Mouse (Mus musculus) bone marrow macrophage, adult 2 months (primary cell): Measurements from ENCODE around the gene Rangap1. TPM values are rescaled to one million over a fixed set of nuclear protein-coding genes. Genes with fewer than 3 reads are reported as not detected.

Experiments
- H3K27ac ChIP-seq: 2 replicates; pipeline ENCODE4 v1.5.1; 2012; ENCODE audit warnings: low read depth, low read length; ENCODE audit not compliant: insufficient read depth
- H3K4me1 ChIP-seq: 2 replicates; pipeline ENCODE4 v1.6.1; 2012; ENCODE audit warnings: low read length; ENCODE audit not compliant: control insufficient read depth, insufficient read depth
- H3K4me3 ChIP-seq: 2 replicates; pipeline ENCODE4 v1.5.1; 2012; ENCODE audit warnings: mild to moderate bottlenecking, low read length, moderate library complexity; ENCODE audit not compliant: insufficient read depth
- CTCF ChIP-seq: IDR thresholded peaks from 2 replicates; pipeline ENCODE4 v1.5.1; 2012; ENCODE audit warnings: low read depth, mild to moderate bottlenecking, low read length, moderate library complexity
- POLR2A ChIP-seq: IDR thresholded peaks from 2 replicates; pipeline ENCODE4 v1.6.1; 2012; ENCODE audit warnings: mild to moderate bottlenecking, low read depth, low read length, borderline replicate concordance
- polyA plus RNA-seq: library from polyadenylated mRNA; stranded (reverse); fragments of >200 nt; gene quantifications from 2 replicates; pipeline ENCODE4 v1.2.4, GENCODE M21; 2012; ENCODE audit not compliant: missing spikeins, insufficient read depth, insufficient read length

The Rangap1 gene
- polyA plus RNA-seq, 1 experiment = 54.7 TPM

- TF ChIP-seq POLR2A (no peak), CTCF (no peak)
- no peak overlapping the region for H3K27ac ChIP-seq
- no peak overlapping the region for H3K4me3 ChIP-seq
- H3K4me1 ChIP-seq = no peaks in the 10 kb centered on the region
Measured at GRCm38 (mm10) chr15:81700161-81700560, 45.2 kb downstream of the Rangap1 start.

DNA sequence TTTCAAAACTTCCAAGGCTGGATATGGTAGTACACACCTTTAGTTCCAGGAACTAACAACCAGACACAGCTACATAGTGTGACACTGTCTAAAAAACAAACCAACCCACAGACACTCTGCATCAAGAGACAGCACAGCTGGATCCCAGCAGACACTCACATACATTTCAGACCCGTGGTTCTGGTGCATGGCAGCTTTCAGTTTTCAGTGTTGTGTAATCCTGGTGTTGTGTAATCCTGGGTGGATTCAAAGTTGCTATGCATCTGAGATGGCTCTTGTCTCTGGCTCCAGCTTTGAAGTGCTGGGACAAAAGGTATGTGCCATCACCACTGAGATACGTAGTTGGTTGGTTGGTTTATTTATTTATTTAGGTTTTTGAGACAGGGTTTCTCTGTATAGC is 46.8 kb downstream of the Rangap1 start:
- no peak overlapping the region for H3K27ac ChIP-seq
- TF ChIP-seq CTCF = no peak
- no peak for TF ChIP-seq POLR2A

DNA sequence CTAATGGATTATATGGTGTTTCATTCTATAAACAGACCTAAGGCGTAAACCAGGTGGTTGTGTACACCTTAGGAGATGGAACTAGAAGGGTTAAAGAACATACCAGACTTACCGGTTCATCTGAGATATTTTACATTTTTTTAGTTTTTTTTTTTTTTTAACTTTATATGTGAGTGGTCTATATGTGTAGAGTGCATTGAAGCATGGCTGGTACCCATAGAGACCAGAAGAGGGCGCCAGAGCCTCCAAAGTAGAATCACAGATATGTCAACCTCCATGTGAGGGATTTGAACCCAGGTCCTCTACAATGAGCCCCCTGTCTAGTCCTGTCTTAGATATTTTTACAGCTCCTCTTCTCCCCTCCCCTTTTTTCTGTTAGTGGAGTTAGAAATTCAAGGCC is 47.5 kb downstream of the Rangap1 start:
- TF ChIP-seq CTCF (no peak), POLR2A (no peak)
- Histone ChIP-seq H3K27ac (no peak overlapping the region), H3K4me3 (no peak overlapping the region), H3K4me1 (0 out of 2 replicates have a peak, but pooled peaks cover 4% of the 10 kb centered on the region)

More for the DNA sequence above, 46.8 kb downstream of the Rangap1 start:
- no peak overlapping the region for H3K4me3 ChIP-seq
- 0 out of 2 replicates have a peak, but pooled peaks cover 4% of the 10 kb centered on the region for H3K4me1 ChIP-seq

- no peak within 1 kb of the TSS for H3K27ac ChIP-seq
- no peak within 1 kb of the TSS for H3K4me3 ChIP-seq
- TF ChIP-seq POLR2A (no peak), CTCF (no peak)
- 0 out of 2 replicates have a peak, but pooled peaks cover 4% of the 10 kb centered on the region for H3K4me1 ChIP-seq
Measured at GRCm38 (mm10) chr15:81697175-81697574, 48.2 kb downstream of the Rangap1 start, which contains the start of gene Chadl. TSS of gene Chadl (minus strand) at chr15:81697287.

DNA sequence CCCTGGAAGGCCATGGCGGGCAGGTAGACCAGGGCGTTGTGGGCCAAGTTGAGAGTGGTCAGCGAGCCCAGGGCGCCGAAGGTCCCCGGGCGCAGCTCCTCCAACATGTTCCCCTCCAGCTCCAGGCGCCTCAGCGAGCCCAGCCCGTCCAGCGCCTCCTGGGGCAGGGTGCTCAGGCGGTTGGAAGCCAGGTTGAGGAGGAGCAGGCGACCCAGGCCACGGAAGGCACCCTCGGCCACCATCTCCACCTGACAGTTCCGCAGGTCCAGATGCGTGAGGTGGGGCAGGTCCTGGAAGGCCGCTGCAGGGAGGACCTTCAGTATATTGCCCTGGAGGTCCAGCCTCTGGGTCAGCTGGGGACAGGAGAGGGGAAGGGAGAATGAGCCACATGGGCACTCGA is 50.4 kb downstream of the Rangap1 start:
- Histone ChIP-seq H3K4me1 (0 out of 2 replicates have a peak, but pooled peaks cover 4% of the 10 kb centered on the region), H3K4me3 (peak overlapping the region; percentile 66), H3K27ac (no peak overlapping the region)
- TF ChIP-seq POLR2A (no peak), CTCF (no peak)

DNA sequence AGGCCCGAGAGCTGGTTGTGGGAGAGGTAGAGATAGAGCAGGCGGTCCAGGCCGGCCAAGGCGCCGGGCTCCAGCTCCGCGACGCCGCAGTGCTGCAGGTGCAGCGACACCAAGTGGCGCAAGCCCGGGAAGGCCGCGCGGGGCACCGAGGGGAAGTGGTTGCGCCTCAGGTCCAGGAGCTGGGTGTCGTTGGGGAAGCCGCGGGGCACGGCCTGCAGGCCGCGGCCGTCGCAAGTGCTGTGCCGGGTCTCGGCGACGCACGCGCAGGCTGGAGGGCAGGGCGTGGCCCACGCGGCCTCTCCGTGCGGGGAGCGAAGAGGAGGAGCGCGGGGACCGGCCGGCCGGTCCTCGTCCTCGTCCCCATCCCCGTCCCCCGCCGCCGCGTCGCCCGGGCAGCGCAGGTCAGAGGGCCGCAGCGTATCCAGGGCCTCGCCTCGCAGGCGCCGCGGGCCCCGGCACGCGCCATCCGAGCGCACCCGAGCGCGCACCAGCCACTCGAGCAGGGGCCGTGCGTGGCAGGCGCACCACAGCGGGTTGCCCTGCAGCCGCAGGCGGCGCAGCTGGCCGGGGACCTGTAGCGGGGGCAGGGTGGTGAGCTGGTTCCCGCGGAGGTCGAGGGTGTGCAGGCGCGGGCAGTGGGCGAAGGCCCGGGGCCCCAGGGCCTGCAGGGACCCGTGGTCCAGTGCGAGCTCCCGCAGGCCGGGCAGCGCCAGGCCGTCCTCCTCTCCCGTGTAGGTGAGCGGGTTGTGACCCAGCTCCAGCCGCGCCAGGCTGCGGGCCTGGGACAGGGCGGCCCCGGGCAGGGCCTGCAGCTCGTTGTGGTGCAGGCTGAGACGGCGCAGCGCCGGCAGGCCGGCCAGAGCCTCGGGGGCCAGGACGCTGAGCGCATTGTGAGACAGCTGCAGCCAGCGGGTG is 51.1 kb downstream of the Rangap1 start:
- TF ChIP-seq CTCF (peak; percentile 49), POLR2A (no peak)
- Histone ChIP-seq H3K27ac (no peak overlapping the region), H3K4me3 (peak overlapping the region; percentile 66)

GRCm38 (mm10) chr15:81693366-81693966 is 51.9 kb downstream of the Rangap1 start:
- TF ChIP-seq CTCF (no peak), POLR2A (no peak)
- Histone ChIP-seq H3K4me1 (0 out of 2 replicates have a peak, but pooled peaks cover 4% of the 10 kb centered on the region), H3K4me3 (peak overlapping the region; percentile 66), H3K27ac (no peak overlapping the region)

More for the DNA sequence above, 51.1 kb downstream of the Rangap1 start:
- 0 out of 2 replicates have a peak, but pooled peaks cover 4% of the 10 kb centered on the region for H3K4me1 ChIP-seq

DNA sequence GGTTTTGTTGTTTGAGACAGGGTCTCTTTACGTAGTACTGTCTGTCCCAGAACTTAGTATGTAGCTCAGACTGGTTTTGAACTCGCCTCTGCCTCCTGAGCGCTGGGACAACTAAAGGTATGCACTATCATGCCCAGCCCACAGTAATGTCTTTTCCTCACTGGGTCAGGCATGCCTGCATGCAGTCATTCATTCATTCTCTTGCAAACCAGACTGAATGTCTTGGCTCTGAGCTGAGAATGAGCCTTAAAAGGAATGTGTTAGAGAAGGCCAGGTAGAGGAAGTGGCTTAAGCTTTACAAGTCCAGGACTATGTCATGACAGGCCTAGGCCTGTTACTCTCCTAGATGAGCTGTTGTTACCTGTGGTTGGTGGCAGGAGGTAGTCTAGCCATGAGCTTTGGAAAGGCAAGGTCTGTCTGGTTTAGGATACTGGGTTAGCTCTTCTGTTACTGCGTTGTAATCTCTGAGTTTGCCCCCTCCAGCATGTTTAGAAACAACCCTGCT is 65.0 kb downstream of the Rangap1 start:
- no peak overlapping the region for H3K27ac ChIP-seq
- H3K4me3 ChIP-seq = no peak overlapping the region
- TF ChIP-seq POLR2A = no peak
- no peak for TF ChIP-seq CTCF
- peaks cover 23% of the 10 kb centered on the region for H3K4me1 ChIP-seq

GRCm38 (mm10) chr15:81676637-81677036 is 68.7 kb downstream of the Rangap1 start:
- TF ChIP-seq POLR2A (no peak), CTCF (no peak)
- Histone ChIP-seq H3K4me1 (peaks cover 23% of the 10 kb centered on the region), H3K27ac (no peak overlapping the region), H3K4me3 (no peak overlapping the region)

DNA sequence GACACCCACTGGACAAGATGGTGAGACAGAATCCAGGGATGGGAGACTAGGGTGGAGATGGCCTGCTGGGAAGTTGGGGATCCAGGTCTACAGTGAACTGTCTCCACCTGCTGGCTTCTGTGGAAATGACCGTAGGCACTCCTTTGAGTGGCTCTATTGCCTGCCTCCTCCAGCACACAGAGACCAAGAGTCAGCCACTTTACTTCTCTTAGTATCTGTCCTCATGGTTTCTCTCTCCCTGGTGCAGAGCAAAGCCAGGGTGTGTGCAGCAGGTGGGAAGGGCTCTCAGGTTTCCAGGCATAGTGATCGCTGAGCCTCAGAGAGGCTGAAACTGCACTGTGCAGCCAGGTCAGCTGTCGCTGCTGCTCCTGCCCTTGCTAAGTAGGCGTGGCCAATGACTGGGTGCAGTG is 75.1 kb downstream of the Rangap1 start:
- no peak overlapping the region for H3K4me3 ChIP-seq

DNA sequence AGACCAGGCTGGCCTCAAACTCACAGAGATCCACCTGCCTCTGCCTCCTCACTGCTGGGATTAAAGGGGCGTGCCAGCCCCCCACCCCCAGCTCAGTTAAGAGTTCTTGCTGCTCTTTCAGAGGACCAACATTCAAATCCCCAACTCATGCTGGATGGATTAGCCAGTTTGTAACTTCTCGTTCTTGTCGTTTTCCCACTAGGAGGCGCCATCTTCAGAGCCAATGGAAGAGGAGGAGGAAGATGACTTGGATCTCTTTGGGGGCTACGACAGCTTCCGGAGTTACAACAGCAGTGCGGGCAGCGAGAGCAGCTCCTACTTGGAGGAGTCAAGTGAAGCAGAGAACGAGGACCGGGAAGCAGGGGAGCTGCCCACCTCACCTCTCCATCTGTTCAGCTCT is 78.4 kb downstream of the Rangap1 start:
- no peak overlapping the region for H3K27ac ChIP-seq
- TF ChIP-seq CTCF (no peak), POLR2A (no peak)
- peaks cover 10% of the 10 kb centered on the region for H3K4me1 ChIP-seq
- no peak overlapping the region for H3K4me3 ChIP-seq

More for the DNA sequence above, 75.1 kb downstream of the Rangap1 start:
- Histone ChIP-seq H3K4me1 (peaks cover 10% of the 10 kb centered on the region), H3K27ac (no peak overlapping the region)
- TF ChIP-seq POLR2A (no peak), CTCF (peak; percentile 36)
